Mouse (Mus musculus): ENCODE results near the gene Gse1. TPM values are rescaled to one million over a fixed set of nuclear protein-coding genes. Genes with fewer than 3 reads are reported as not detected.

The Gse1 gene
- polyA plus RNA-seq, 1 experiment: 55.9 TPM

DNA sequence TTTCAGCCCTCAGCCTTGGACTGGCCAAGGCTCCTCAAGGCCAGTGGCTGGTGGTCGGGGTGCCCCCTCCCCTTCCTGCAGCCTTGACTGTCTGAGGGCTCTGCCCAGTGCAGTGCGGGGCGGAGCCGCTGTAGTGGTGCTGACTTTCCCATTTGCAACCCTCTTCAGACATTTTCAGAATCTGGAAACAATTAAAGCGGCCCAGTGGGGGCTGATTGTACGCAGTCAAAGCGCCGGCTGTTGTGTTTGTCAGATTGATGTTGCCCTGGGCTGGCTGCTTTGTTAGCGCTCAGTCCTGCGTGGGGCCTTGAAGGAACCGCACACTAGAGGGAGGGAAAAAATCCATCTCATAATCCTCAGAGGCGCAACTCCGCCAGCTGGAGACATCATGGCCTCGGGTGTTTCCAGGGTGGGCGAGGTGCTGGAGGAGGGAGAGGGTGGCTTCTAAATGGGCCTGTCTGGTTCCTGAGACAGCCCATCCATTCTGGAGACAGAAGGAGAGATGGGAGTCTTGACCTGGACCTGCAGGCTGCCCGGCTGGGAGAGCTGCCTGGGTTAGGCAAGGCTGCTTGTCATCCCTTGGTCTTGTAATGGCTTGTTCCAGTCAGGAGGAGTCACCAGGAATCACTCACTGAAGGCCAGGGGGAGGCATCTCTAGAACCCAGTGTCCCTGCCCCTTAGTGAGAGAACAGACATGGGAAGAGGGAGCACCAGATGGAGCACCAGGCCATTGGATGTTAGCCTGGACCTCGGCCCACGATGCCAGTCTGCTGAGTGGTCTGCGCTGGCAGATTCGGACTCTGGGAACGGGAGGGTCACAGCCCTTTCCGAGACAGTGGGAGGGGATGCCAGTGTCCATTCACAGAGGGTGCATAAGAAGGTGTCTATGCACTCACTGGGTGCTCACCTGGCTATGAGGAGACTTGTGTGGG is 70.6 kb downstream of the Gse1 start:
- H3K27ac ChIP-seq (ENCODE audit: insufficient read depth, low read depth, low read length): no peak overlapping the region
- peaks cover 4% of the 10 kb centered on the region; the same call in 1 of the 2 replicates for H3K4me1 ChIP-seq (ENCODE audit: control insufficient read depth, insufficient read depth, insufficient read length, low read length)
- TF ChIP-seq POLR2A (IDR thresholded peaks at IDR 0.05; ENCODE audit: low read depth, low read length): no peak
- TF ChIP-seq CTCF (IDR thresholded peaks at IDR 0.05; ENCODE audit: extremely low read depth, insufficient read length, insufficient replicate concordance, low read depth, low read length): no peak
- H3K4me3 ChIP-seq (ENCODE audit: low read depth, low read length): no peak overlapping the region
- WGBS: 83% methylated on average over 22 of the region's 22 CpGs
- no peaks in the 10 kb centered on the region for H3K27me3 ChIP-seq (ENCODE audit: control insufficient read depth, insufficient read depth, low read length)
- H3K36me3 ChIP-seq (ENCODE audit: control insufficient read depth, insufficient read depth, low read length): no peaks in the 10 kb centered on the region

DNA sequence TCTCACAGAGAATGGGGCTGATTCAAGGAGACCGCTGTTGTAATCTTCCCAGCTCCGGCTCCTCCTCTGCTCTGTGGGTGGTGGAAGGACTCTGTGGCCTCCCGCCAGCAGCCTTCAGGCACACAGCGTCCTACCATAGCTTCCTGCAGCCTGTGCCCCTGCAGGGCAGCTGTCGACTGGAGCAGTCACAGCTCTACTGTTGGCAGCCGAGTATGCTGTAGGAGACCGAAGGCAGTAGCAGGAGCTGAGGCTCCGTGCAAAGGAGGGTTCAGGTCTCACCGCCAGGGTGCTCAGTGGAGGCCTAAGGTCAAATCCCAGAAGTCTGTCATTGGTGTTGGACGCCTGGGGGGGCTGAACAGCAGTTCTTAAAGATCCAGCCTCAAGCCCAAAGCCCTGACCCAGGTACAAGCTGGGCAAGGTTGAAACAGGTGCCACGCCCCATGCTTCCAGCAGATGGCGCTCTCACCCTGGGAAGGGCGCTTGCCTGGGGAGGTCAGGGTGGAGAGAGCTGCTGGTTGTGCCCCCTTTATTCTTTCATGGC is 72.4 kb downstream of the Gse1 start:
- H3K27ac ChIP-seq (ENCODE audit: insufficient read depth, low read depth, low read length): no peak overlapping the region
- H3K27me3 ChIP-seq (ENCODE audit: control insufficient read depth, insufficient read depth, low read length): no peaks in the 10 kb centered on the region
- H3K36me3 ChIP-seq (ENCODE audit: control insufficient read depth, insufficient read depth, low read length): no peaks in the 10 kb centered on the region
- no peak overlapping the region; the same call in 1 of the 2 replicates for H3K4me3 ChIP-seq (ENCODE audit: low read depth, low read length)
- H3K4me1 ChIP-seq (ENCODE audit: control insufficient read depth, insufficient read depth, insufficient read length, low read length): peaks cover 4% of the 10 kb centered on the region; the same call in 1 of the 2 replicates
- 5% methylated on average over 13 of the region's 13 CpGs for WGBS
- no peak for TF ChIP-seq POLR2A (IDR thresholded peaks at IDR 0.05; ENCODE audit: low read depth, low read length)
- peak; percentile 98 for TF ChIP-seq CTCF (IDR thresholded peaks at IDR 0.05; ENCODE audit: extremely low read depth, insufficient read length, insufficient replicate concordance, low read depth, low read length)

DNA sequence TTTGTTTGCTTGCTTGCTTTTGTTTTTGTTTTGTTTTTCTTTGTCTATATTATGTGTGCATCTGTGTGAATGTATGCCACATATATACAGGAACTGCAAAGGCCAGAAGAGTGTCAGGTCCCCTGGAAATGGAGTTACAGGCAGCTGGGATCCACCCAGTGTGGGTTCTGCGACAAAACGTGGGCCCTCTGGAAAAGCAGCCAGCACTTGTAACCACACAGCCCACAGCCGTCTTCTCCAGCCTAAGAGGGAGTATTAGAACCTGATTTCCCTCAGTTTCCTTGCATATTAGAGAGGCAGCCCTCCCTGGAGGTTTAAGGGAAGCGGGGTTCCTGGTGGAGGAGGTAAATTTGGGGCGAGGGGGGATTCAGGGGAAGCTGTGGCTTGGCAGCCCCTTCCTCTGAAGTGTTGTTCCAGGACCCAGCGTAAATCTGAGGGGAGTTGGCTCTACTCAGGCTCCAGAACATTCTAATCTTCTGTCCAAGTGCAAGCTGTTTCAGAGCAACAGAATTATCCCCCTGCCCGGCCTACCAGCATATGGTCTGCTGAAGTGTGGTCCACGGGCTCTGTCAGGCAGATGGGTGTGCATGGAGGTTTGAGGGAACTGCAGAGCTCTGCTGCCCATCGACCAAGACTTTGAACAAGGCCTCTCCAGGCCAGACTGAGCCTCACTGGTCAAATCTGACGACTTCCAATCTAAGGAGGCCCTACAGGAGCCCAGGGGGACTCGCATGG is 74.9 kb downstream of the Gse1 start:
- Histone ChIP-seq H3K27ac (ENCODE audit: insufficient read depth, low read depth, low read length) (no peak overlapping the region), H3K4me3 (ENCODE audit: low read depth, low read length) (no peak overlapping the region), H3K4me1 (ENCODE audit: control insufficient read depth, insufficient read depth, insufficient read length, low read length) (peaks cover 4% of the 10 kb centered on the region), H3K27me3 (ENCODE audit: control insufficient read depth, insufficient read depth, low read length) (no peaks in the 10 kb centered on the region), H3K36me3 (ENCODE audit: control insufficient read depth, insufficient read depth, low read length) (no peaks in the 10 kb centered on the region)
- TF ChIP-seq POLR2A (IDR thresholded peaks at IDR 0.05; ENCODE audit: low read depth, low read length) (no peak), CTCF (IDR thresholded peaks at IDR 0.05; ENCODE audit: extremely low read depth, insufficient read length, insufficient replicate concordance, low read depth, low read length) (no peak)
- WGBS: 81% methylated on average over 11 of the region's 11 CpGs

GRCm38 (mm10) chr8:120304097-120304496 is 75.8 kb downstream of the Gse1 start:
- H3K27me3 ChIP-seq (ENCODE audit: control insufficient read depth, insufficient read depth, low read length): no peaks in the 10 kb centered on the region
- TF ChIP-seq POLR2A (IDR thresholded peaks at IDR 0.05; ENCODE audit: low read depth, low read length) (no peak), CTCF (IDR thresholded peaks at IDR 0.05; ENCODE audit: extremely low read depth, insufficient read length, insufficient replicate concordance, low read depth, low read length) (no peak)
- WGBS: 78% methylated on average over 9 of the region's 9 CpGs
- peaks cover 4% of the 10 kb centered on the region for H3K4me1 ChIP-seq (ENCODE audit: control insufficient read depth, insufficient read depth, insufficient read length, low read length)
- H3K27ac ChIP-seq (ENCODE audit: insufficient read depth, low read depth, low read length): no peak overlapping the region
- H3K36me3 ChIP-seq (ENCODE audit: control insufficient read depth, insufficient read depth, low read length): no peaks in the 10 kb centered on the region
- H3K4me3 ChIP-seq (ENCODE audit: low read depth, low read length): no peak overlapping the region

GRCm38 (mm10) chr8:120305800-120306385 is 77.6 kb downstream of the Gse1 start:
- Histone ChIP-seq H3K36me3 (ENCODE audit: control insufficient read depth, insufficient read depth, low read length) (no peaks in the 10 kb centered on the region), H3K27me3 (ENCODE audit: control insufficient read depth, insufficient read depth, low read length) (no peaks in the 10 kb centered on the region), H3K4me1 (ENCODE audit: control insufficient read depth, insufficient read depth, insufficient read length, low read length) (no peaks in the 10 kb centered on the region; the same call in 1 of the 2 replicates), H3K27ac (ENCODE audit: insufficient read depth, low read depth, low read length) (no peak overlapping the region), H3K4me3 (ENCODE audit: low read depth, low read length) (no peak overlapping the region)
- no peak for TF ChIP-seq POLR2A (IDR thresholded peaks at IDR 0.05; ENCODE audit: low read depth, low read length)
- no peak for TF ChIP-seq CTCF (IDR thresholded peaks at IDR 0.05; ENCODE audit: extremely low read depth, insufficient read length, insufficient replicate concordance, low read depth, low read length)
- 89% methylated on average over 10 of the region's 10 CpGs for WGBS

DNA sequence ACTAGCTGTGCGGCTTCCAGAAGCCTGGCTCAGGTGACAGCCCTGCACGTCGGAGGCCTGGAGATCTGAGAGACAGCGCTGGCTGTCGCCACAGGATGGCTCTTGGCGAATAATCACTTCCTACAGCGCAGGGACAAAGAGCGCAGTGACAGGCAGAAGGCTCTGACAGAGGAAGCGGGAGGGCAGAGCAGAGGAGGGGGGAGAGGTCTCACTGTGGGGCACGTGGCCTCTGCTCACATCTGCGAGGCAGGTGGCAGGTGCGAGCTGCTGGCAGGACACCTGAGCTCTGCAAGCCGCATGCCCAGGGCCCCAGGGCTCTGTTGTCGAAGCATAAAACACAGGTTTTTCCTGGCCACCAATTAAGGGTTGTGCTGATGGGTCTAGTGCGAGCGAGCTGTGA is 78.8 kb downstream of the Gse1 start:
- H3K27me3 ChIP-seq (ENCODE audit: control insufficient read depth, insufficient read depth, low read length): no peaks in the 10 kb centered on the region
- 17% methylated on average over 16 of the region's 16 CpGs for WGBS
- TF ChIP-seq POLR2A (IDR thresholded peaks at IDR 0.05; ENCODE audit: low read depth, low read length): no peak
- no peak for TF ChIP-seq CTCF (IDR thresholded peaks at IDR 0.05; ENCODE audit: extremely low read depth, insufficient read length, insufficient replicate concordance, low read depth, low read length)
- no peak overlapping the region for H3K27ac ChIP-seq (ENCODE audit: insufficient read depth, low read depth, low read length)
- H3K4me1 ChIP-seq (ENCODE audit: control insufficient read depth, insufficient read depth, insufficient read length, low read length): no peaks in the 10 kb centered on the region; the same call in 1 of the 2 replicates
- H3K36me3 ChIP-seq (ENCODE audit: control insufficient read depth, insufficient read depth, low read length): no peaks in the 10 kb centered on the region
- no peak overlapping the region for H3K4me3 ChIP-seq (ENCODE audit: low read depth, low read length)
